In genomic region chr7:143502418-143503200, GRCm38 (mm10) we compare ENCODE assay signal across 8 mouse cellular contexts. TPM values are rescaled to one million over a fixed set of nuclear protein-coding genes. Genes with fewer than 3 reads are reported as not detected.
DNase-seq lines count a peak whose midpoint lies in the region; ATAC-seq lines count a peak whose summit lies in the region.
"Had no signal": no experiment of that assay in that cellular context is flagged by ENCODE, and none has a peak within 500 bp of the region (broad histone marks: within the 10 kb centered on the region; RNA-seq: fewer than 3 reads in every experiment).

TSS of gene Phlda2 (minus strand) at chr7:143503150.

- 2% methylated on average over 51 of the region's 51 CpGs for WGBS in heart, embryonic 14.5 days

- DNase-seq in Muller cell, postnatal 12 days (ENCODE audit: inconsistent ontology term), result peak; percentile 26
- peak; percentile 31 for DNase-seq in adrenal gland, postnatal 25 days
- DNase-seq in kidney, postnatal 14 days, result peak; percentile 61
- DNase-seq in frontal cortex, adult 2 months (ENCODE audit: extremely low spot score in 1 of 2, low spot score in 1 of 2), result no peak
- no peak for DNase-seq in right cerebral cortex, postnatal 10 days (ENCODE audit: low spot score in 2 of 2)

- H3K4me1 ChIP-seq in heart, embryonic 14.5 days (ENCODE audit: control insufficient read depth in 2 of 2, insufficient read depth in 2 of 2, low read length in 2 of 2), result peaks cover 6 to 7% of the 10 kb centered on the region in 2 experiments; a peak in 3 of 4 replicates

- peak within 1 kb of the TSS; percentile 52; the same call in 1 of the 2 replicates for H3K9ac ChIP-seq in heart, embryonic 14.5 days (ENCODE audit: low read length)

- H3K9me3 ChIP-seq in heart, embryonic 14.5 days (ENCODE audit: control insufficient read depth, low read length), result no peaks in the 10 kb centered on the region

- peak within 1 kb of the TSS; percentile 46 to 48 for H3K4me3 ChIP-seq in heart, embryonic 14.5 days (ENCODE audit: control insufficient read depth in 1 of 2, insufficient read depth in 1 of 2, low read depth in 1 of 2, low read length in 2 of 2)

- no peak for ATAC-seq in heart, embryonic 14.5 days (ENCODE audit: insufficient number of reproducible peaks, insufficient read depth, low FRiP score, low read depth)
- ATAC-seq in megakaryocyte, adult 5-6 weeks (ENCODE audit: poor library complexity, severe bottlenecking), result peak; percentile 23; the same call in 1 of the 2 replicates

- H3K27ac ChIP-seq in heart, embryonic 14.5 days (replicated peaks in 1 of 2; ENCODE audit: control insufficient read depth in 1 of 2, insufficient read depth in 1 of 2, low read depth in 2 of 2, low read length in 2 of 2), result no peak within 1 kb of the TSS

- H3K36me3 ChIP-seq in heart, embryonic 14.5 days (ENCODE audit: control insufficient read depth, insufficient read depth, low read length), result no peaks in the 10 kb centered on the region

- H3K27me3 ChIP-seq in heart, embryonic 14.5 days (ENCODE audit: control insufficient read depth, insufficient read depth, low read length), result peaks cover 64% of the 10 kb centered on the region

- H3K4me2 ChIP-seq in heart, embryonic 14.5 days (ENCODE audit: low read length), result peak within 1 kb of the TSS; percentile 90

RNA-seq across cellular contexts. Expression of gene Phlda2, which starts in this region (rescaled TPM):
- total RNA-seq in adrenal gland, postnatal 25 days (2021), result 1.8 and 2.7 TPM in 2 replicates
- 0.46 and 0.63 TPM in 2 replicates for polyA plus RNA-seq in heart, embryonic 14.5 days (2014; fragmentation: Nextera tagmentation; extraction: Ambion mirVana)
- not detected in 2 replicates for total RNA-seq in megakaryocyte, adult 5-6 weeks (2015)
- total RNA-seq in megakaryocyte, adult 5-6 weeks (2017), result not detected in 2 replicates
- 0.86 and 1.3 TPM in 2 replicates for polyA plus RNA-seq in frontal cortex, adult 2 months (2012; rRNA removed)
- total RNA-seq: heart, postnatal 14 days had no signal

Comparison
In these comparisons a context has a peak if more than half of its experiments do, and no peak if none do; other contexts are left out.
1. Peak in ATAC-seq in megakaryocyte, adult 5-6 weeks; RNA of the gene not detected or under 1 TPM.
2. DNase-seq: peak in Muller cell, postnatal 12 days (single experiment), adrenal gland, postnatal 25 days (single experiment) and kidney, postnatal 14 days (single experiment); none in frontal cortex, adult 2 months (0 of 2) and right cerebral cortex, postnatal 10 days (0 of 2).